Mouse (Mus musculus): ENCODE data around the gene Rac1.

GRCm38 (mm10) chr5:143505545-143505944, 22.3 kb downstream of the Rac1 start:
- TF ChIP-seq POLR2A (IDR thresholded peaks at IDR 0.05; ENCODE audit: borderline replicate concordance, insufficient read depth, low read length) (no peak), CTCF (IDR thresholded peaks at IDR 0.05; ENCODE audit: borderline replicate concordance, insufficient read depth, low read depth, low read length) (no peak)
